Mouse (Mus musculus) heart, adult 2 months (tissue): ENCODE measurements around the gene Rdh5.

Experiments used
- CTCF ChIP-seq: fragments of 200-600 bp; IDR thresholded peaks from 2 replicates; pipeline ENCODE4 v1.8.1; 2022; ENCODE audit warnings: antibody characterized with exemption, mild to moderate bottlenecking, moderate library complexity
- EP300 ChIP-seq: fragments of 200-500 bp; IDR thresholded peaks from 2 replicates; pipeline ENCODE4 v1.6.1; 2011; ENCODE audit warnings: low read depth, low read length, control low read depth; ENCODE audit not compliant: insufficient read depth
- POLR2A ChIP-seq: fragments of 200-500 bp; IDR thresholded peaks from 2 replicates; pipeline ENCODE4 v1.6.1; 2011; ENCODE audit warnings: mild to moderate bottlenecking, low read depth, low read length, control low read depth; ENCODE audit not compliant: insufficient read depth

GRCm38 (mm10) chr10:128919966-128920365 lies 2.7 kb downstream of the Rdh5 start:
- TF ChIP-seq CTCF (no peak), POLR2A (no peak), EP300 (no peak)
